Mouse (Mus musculus): ENCODE results near the gene Stxbp6. TPM values are rescaled to one million over a fixed set of nuclear protein-coding genes. Genes with fewer than 3 reads are reported as not detected.

Stxbp6 gene
- polyA plus RNA-seq, 1 experiment: 0.08 TPM

DNA sequence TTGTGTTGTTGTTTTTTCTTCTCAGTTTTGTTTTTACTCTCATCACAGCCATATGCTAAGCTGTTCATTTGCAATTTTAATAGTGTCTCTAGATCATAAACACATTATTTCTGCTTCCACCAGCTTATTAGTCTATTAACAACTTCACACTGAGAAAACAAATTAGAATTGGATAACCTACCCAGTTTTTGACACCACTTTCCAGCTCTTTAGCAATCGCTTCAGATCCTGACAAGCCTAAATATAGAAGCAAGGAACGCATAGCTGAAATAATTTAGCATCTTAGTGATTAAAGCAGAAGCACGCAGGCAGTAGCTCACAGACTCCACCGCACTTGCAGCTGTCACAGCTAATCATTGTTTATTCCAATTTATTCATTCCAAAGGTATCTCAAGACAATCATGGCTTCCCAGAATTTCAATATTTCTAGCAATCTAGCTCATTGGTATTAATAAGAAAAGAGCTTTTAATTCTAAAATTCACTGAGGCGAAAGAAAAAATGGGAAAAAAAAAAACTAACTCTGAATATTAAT, 95.1 kb downstream of the Stxbp6 start:
- H3K79me2 ChIP-seq (ENCODE audit: control insufficient read depth, insufficient read depth): no peaks in the 10 kb centered on the region
- no peak overlapping the region for H3ac ChIP-seq (ENCODE audit: control insufficient read depth, insufficient read length, low read depth)
- no peaks in the 10 kb centered on the region for H3K27me3 ChIP-seq (ENCODE audit: control insufficient read depth, insufficient read depth, insufficient read length)
- H3K79me3 ChIP-seq (ENCODE audit: low read depth): no peaks in the 10 kb centered on the region
- H3K4me3 ChIP-seq (ENCODE audit: insufficient read depth, poor library complexity, severe bottlenecking): no peak overlapping the region
- H3K36me3 ChIP-seq (ENCODE audit: control insufficient read depth, insufficient read depth): no peaks in the 10 kb centered on the region
- no peak for TF ChIP-seq MAX (IDR thresholded peaks at IDR 0.05)
- TF ChIP-seq CTCF (IDR thresholded peaks at IDR 0.05; ENCODE audit: control insufficient read depth, insufficient read depth, insufficient read length): no peak
- no peak for TF ChIP-seq FOSL1 (IDR thresholded peaks at IDR 0.05; ENCODE audit: insufficient read depth, low read length, poor library complexity, severe bottlenecking)
- TF ChIP-seq MYOG (IDR thresholded peaks at IDR 0.05; ENCODE audit: control insufficient read depth, extremely low read depth, insufficient read length): no peak
- no peak for TF ChIP-seq MYOD1 (IDR thresholded peaks at IDR 0.05; ENCODE audit: control insufficient read depth, insufficient read length, low read depth)

DNA sequence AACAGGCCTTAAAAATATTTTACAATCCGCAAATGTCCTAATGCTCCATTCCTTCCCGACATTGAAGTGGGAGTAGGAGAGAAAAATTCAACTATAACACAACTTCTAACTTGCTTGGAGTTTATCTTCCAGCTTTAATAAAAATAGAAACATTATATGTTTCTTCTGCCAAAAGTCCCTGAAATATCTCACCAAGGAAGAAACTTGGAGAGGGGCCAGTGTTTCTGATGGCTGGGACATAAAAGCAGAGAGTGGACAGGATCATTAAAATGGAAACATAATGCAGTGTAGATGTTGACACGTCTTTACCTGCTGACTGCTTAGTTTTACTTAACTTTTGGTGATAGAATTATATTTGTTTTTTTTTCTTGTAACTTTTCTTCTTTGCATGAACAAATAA, 99.2 kb downstream of the Stxbp6 start:
- H3K79me2 ChIP-seq (ENCODE audit: control insufficient read depth, insufficient read depth): no peaks in the 10 kb centered on the region
- H3ac ChIP-seq (ENCODE audit: control insufficient read depth, insufficient read length, low read depth): no peak overlapping the region
- no peaks in the 10 kb centered on the region for H3K79me3 ChIP-seq (ENCODE audit: low read depth)
- TF ChIP-seq USF1 (IDR thresholded peaks at IDR 0.05; ENCODE audit: low read depth) (no peak), MAX (IDR thresholded peaks at IDR 0.05) (no peak), FOSL1 (IDR thresholded peaks at IDR 0.05; ENCODE audit: insufficient read depth, low read length, poor library complexity, severe bottlenecking) (no peak), CTCF (IDR thresholded peaks at IDR 0.05; ENCODE audit: control insufficient read depth, insufficient read depth, insufficient read length) (no peak), MYOG (IDR thresholded peaks at IDR 0.05; ENCODE audit: control insufficient read depth, extremely low read depth, insufficient read length) (no peak), CEBPB (IDR thresholded peaks at IDR 0.05; ENCODE audit: low read depth) (no peak), MYOD1 (IDR thresholded peaks at IDR 0.05; ENCODE audit: control insufficient read depth, insufficient read length, low read depth) (no peak)
- H3K36me3 ChIP-seq (ENCODE audit: control insufficient read depth, insufficient read depth): no peaks in the 10 kb centered on the region
- H3K27me3 ChIP-seq (ENCODE audit: control insufficient read depth, insufficient read depth, insufficient read length): no peaks in the 10 kb centered on the region
- H3K4me3 ChIP-seq (ENCODE audit: insufficient read depth, poor library complexity, severe bottlenecking): no peak overlapping the region

DNA sequence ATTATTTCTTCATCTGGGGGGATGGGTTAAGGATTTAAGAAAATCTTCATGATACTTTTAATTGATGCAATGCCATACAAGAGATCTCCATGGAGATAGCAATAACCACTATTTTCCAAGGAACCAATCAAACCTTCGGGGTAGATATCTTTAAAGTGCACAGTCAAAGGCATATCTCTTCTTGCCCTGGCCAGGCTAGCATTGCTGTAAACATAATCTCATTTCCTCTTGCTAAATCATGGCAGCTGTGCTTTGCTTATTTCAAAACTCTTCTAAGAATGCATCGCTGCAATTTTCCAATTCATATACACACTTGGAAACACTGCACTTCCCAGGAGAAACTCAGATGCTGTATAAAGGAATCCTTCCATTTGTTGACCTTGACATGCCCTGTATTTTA, 103.0 kb downstream of the Stxbp6 start:
- TF ChIP-seq CEBPB (IDR thresholded peaks at IDR 0.05; ENCODE audit: low read depth): no peak
- TF ChIP-seq USF1 (IDR thresholded peaks at IDR 0.05; ENCODE audit: low read depth): no peak
- no peak for TF ChIP-seq MYOG (IDR thresholded peaks at IDR 0.05; ENCODE audit: control insufficient read depth, extremely low read depth, insufficient read length)
- no peak for TF ChIP-seq MYOD1 (IDR thresholded peaks at IDR 0.05; ENCODE audit: control insufficient read depth, insufficient read length, low read depth)
- no peak for TF ChIP-seq MAX (IDR thresholded peaks at IDR 0.05)
- TF ChIP-seq CTCF (IDR thresholded peaks at IDR 0.05; ENCODE audit: control insufficient read depth, insufficient read depth, insufficient read length): no peak
- TF ChIP-seq FOSL1 (IDR thresholded peaks at IDR 0.05; ENCODE audit: insufficient read depth, low read length, poor library complexity, severe bottlenecking): no peak
- no peak overlapping the region for H3ac ChIP-seq (ENCODE audit: control insufficient read depth, insufficient read length, low read depth)
- no peaks in the 10 kb centered on the region for H3K27me3 ChIP-seq (ENCODE audit: control insufficient read depth, insufficient read depth, insufficient read length)
- no peaks in the 10 kb centered on the region for H3K36me3 ChIP-seq (ENCODE audit: control insufficient read depth, insufficient read depth)
- no peaks in the 10 kb centered on the region for H3K79me3 ChIP-seq (ENCODE audit: low read depth)
- H3K79me2 ChIP-seq (ENCODE audit: control insufficient read depth, insufficient read depth): no peaks in the 10 kb centered on the region
- no peak overlapping the region for H3K4me3 ChIP-seq (ENCODE audit: insufficient read depth, poor library complexity, severe bottlenecking)

DNA sequence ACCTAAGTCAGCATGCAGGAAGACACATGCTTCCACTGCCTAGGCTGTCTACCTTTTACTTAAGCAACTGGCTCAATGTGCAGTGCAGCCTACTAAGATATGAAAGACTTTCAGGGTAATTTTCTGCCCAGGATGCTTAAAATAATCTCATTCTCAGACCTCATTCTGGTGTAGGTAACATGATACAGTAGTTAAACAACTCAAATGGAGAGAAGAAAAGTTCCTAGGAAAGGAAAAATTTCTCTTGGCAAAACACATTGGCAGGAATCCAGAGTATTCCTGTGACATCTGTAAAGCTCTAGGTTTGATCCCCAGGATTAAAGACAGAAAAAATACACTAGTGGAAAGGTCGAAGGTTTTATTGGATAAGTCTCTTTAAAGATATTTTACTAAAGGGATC, 107.1 kb downstream of the Stxbp6 start:
- no peak for TF ChIP-seq FOSL1 (IDR thresholded peaks at IDR 0.05; ENCODE audit: insufficient read depth, low read length, poor library complexity, severe bottlenecking)
- no peak for TF ChIP-seq CEBPB (IDR thresholded peaks at IDR 0.05; ENCODE audit: low read depth)
- no peak for TF ChIP-seq USF1 (IDR thresholded peaks at IDR 0.05; ENCODE audit: low read depth)
- no peak for TF ChIP-seq MYOD1 (IDR thresholded peaks at IDR 0.05; ENCODE audit: control insufficient read depth, insufficient read length, low read depth)
- no peak for TF ChIP-seq MAX (IDR thresholded peaks at IDR 0.05)
- TF ChIP-seq MYOG (IDR thresholded peaks at IDR 0.05; ENCODE audit: control insufficient read depth, extremely low read depth, insufficient read length): no peak
- no peak for TF ChIP-seq CTCF (IDR thresholded peaks at IDR 0.05; ENCODE audit: control insufficient read depth, insufficient read depth, insufficient read length)
- Histone ChIP-seq H3K27me3 (ENCODE audit: control insufficient read depth, insufficient read depth, insufficient read length) (no peaks in the 10 kb centered on the region), H3K36me3 (ENCODE audit: control insufficient read depth, insufficient read depth) (no peaks in the 10 kb centered on the region), H3K79me2 (ENCODE audit: control insufficient read depth, insufficient read depth) (no peaks in the 10 kb centered on the region), H3K79me3 (ENCODE audit: low read depth) (no peaks in the 10 kb centered on the region), H3ac (ENCODE audit: control insufficient read depth, insufficient read length, low read depth) (no peak overlapping the region), H3K4me3 (ENCODE audit: insufficient read depth, poor library complexity, severe bottlenecking) (no peak overlapping the region)

DNA sequence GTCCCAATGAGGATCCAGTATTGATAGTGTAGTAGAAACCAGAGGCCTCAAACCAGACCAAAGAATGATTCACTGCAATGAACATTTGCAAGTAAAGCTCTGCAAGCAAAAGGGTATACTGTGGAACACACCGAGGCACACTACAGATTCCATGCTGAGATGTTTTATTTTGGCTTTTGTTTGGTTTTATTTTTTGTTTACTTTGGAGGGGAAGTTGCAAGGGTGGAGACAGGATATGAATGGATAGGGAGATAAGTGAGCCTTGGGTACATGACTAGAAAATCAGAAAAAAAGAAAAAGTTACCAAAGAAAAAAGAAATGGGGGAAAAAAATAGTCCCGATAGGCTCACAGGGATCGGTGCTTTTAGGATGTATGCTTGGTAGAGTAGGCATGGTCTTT, 117.0 kb downstream of the Stxbp6 start:
- no peaks in the 10 kb centered on the region for H3K79me3 ChIP-seq (ENCODE audit: low read depth)
- TF ChIP-seq CTCF (IDR thresholded peaks at IDR 0.05; ENCODE audit: control insufficient read depth, insufficient read depth, insufficient read length) (no peak), MYOG (IDR thresholded peaks at IDR 0.05; ENCODE audit: control insufficient read depth, extremely low read depth, insufficient read length) (no peak), MYOD1 (IDR thresholded peaks at IDR 0.05; ENCODE audit: control insufficient read depth, insufficient read length, low read depth) (no peak), MAX (IDR thresholded peaks at IDR 0.05) (no peak), USF1 (IDR thresholded peaks at IDR 0.05; ENCODE audit: low read depth) (no peak), FOSL1 (IDR thresholded peaks at IDR 0.05; ENCODE audit: insufficient read depth, low read length, poor library complexity, severe bottlenecking) (no peak)
- H3K36me3 ChIP-seq (ENCODE audit: control insufficient read depth, insufficient read depth): no peaks in the 10 kb centered on the region
- H3K4me3 ChIP-seq (ENCODE audit: insufficient read depth, poor library complexity, severe bottlenecking): no peak overlapping the region
- H3K27me3 ChIP-seq (ENCODE audit: control insufficient read depth, insufficient read depth, insufficient read length): no peaks in the 10 kb centered on the region
- H3ac ChIP-seq (ENCODE audit: control insufficient read depth, insufficient read length, low read depth): no peak overlapping the region
- H3K79me2 ChIP-seq (ENCODE audit: control insufficient read depth, insufficient read depth): no peaks in the 10 kb centered on the region

DNA sequence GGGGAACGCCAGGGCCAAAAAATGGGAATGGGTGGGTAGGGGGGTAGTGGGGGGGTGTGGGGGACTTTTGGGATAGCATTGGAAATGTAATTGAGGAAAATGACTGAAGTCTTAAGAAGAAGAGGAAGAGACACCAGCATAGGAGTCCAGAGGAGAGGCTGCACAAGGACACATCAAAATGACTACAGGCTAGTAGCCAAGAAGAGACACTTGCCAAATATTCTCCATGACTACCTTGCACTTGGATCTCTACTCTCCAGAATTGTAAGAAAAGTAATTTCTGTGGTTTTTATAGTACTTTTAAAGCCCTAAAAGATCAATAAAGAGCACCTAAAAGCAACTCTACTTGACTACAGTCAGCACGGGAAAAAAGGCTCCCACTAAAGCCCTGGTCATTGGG, 121.4 kb downstream of the Stxbp6 start:
- Histone ChIP-seq H3K27me3 (ENCODE audit: control insufficient read depth, insufficient read depth, insufficient read length) (no peaks in the 10 kb centered on the region), H3K79me2 (ENCODE audit: control insufficient read depth, insufficient read depth) (no peaks in the 10 kb centered on the region), H3K4me3 (ENCODE audit: insufficient read depth, poor library complexity, severe bottlenecking) (no peak overlapping the region), H3K36me3 (ENCODE audit: control insufficient read depth, insufficient read depth) (no peaks in the 10 kb centered on the region), H3K79me3 (ENCODE audit: low read depth) (no peaks in the 10 kb centered on the region), H3ac (ENCODE audit: control insufficient read depth, insufficient read length, low read depth) (no peak overlapping the region)
- no peak for TF ChIP-seq MAX (IDR thresholded peaks at IDR 0.05)
- no peak for TF ChIP-seq USF1 (IDR thresholded peaks at IDR 0.05; ENCODE audit: low read depth)
- TF ChIP-seq FOSL1 (IDR thresholded peaks at IDR 0.05; ENCODE audit: insufficient read depth, low read length, poor library complexity, severe bottlenecking): no peak
- TF ChIP-seq MYOG (IDR thresholded peaks at IDR 0.05; ENCODE audit: control insufficient read depth, extremely low read depth, insufficient read length): no peak
- no peak for TF ChIP-seq MYOD1 (IDR thresholded peaks at IDR 0.05; ENCODE audit: control insufficient read depth, insufficient read length, low read depth)
- TF ChIP-seq CTCF (IDR thresholded peaks at IDR 0.05; ENCODE audit: control insufficient read depth, insufficient read depth, insufficient read length): no peak
- no peak for TF ChIP-seq CEBPB (IDR thresholded peaks at IDR 0.05; ENCODE audit: low read depth)
